Mouse (Mus musculus): ENCODE measurements around the gene Cntn1. TPM values are rescaled to one million over a fixed set of nuclear protein-coding genes. Genes with fewer than 3 reads are reported as not detected.

The Cntn1 gene
- 0.11 and 0.42 TPM in 2 replicates for polyA plus RNA-seq (2012; rRNA removed)

GRCm38 (mm10) chr15:92050996-92051352, at the start of gene Cntn1:
Gene Cntn1 (plus strand): TSS chr15:92051165.
- TF ChIP-seq POLR2A (IDR thresholded peaks at IDR 0.05; ENCODE audit: low read depth, low read length), result no peak
- TF ChIP-seq CTCF (IDR thresholded peaks at IDR 0.05; ENCODE audit: extremely low read depth, insufficient read length, insufficient replicate concordance, low read depth, low read length), result no peak
- WGBS, result 5% methylated on average over 17 of the region's 17 CpGs
- Histone ChIP-seq H3K4me3 (ENCODE audit: low read depth, low read length) (peak within 1 kb of the TSS; percentile 30), H3K4me1 (ENCODE audit: control insufficient read depth, insufficient read depth, insufficient read length, low read length) (no peaks in the 10 kb centered on the region), H3K27ac (ENCODE audit: insufficient read depth, low read depth, low read length) (no peak within 1 kb of the TSS), H3K27me3 (ENCODE audit: control insufficient read depth, insufficient read depth, low read length) (no peaks in the 10 kb centered on the region), H3K36me3 (ENCODE audit: control insufficient read depth, insufficient read depth, low read length) (no peaks in the 10 kb centered on the region)

GRCm38 (mm10) chr15:92001431-92001830, 49.5 kb upstream of the Cntn1 start:
- Histone ChIP-seq H3K27me3 (ENCODE audit: control insufficient read depth, insufficient read depth, low read length) (no peaks in the 10 kb centered on the region), H3K4me3 (ENCODE audit: low read depth, low read length) (no peak overlapping the region), H3K27ac (ENCODE audit: insufficient read depth, low read depth, low read length) (no peak overlapping the region), H3K36me3 (ENCODE audit: control insufficient read depth, insufficient read depth, low read length) (no peaks in the 10 kb centered on the region), H3K4me1 (ENCODE audit: control insufficient read depth, insufficient read depth, insufficient read length, low read length) (no peaks in the 10 kb centered on the region)
- no peak for TF ChIP-seq POLR2A (IDR thresholded peaks at IDR 0.05; ENCODE audit: low read depth, low read length)
- no peak for TF ChIP-seq CTCF (IDR thresholded peaks at IDR 0.05; ENCODE audit: extremely low read depth, insufficient read length, insufficient replicate concordance, low read depth, low read length)
- 89% methylated on average over 3 of the region's 3 CpGs for WGBS

- TF ChIP-seq CTCF (IDR thresholded peaks at IDR 0.05; ENCODE audit: extremely low read depth, insufficient read length, insufficient replicate concordance, low read depth, low read length), result no peak
- no peak for TF ChIP-seq POLR2A (IDR thresholded peaks at IDR 0.05; ENCODE audit: low read depth, low read length)
- 82% methylated on average over 8 of the region's 8 CpGs for WGBS
- no peaks in the 10 kb centered on the region for H3K27me3 ChIP-seq (ENCODE audit: control insufficient read depth, insufficient read depth, low read length)
- H3K4me1 ChIP-seq (ENCODE audit: control insufficient read depth, insufficient read depth, insufficient read length, low read length), result no peaks in the 10 kb centered on the region
- H3K27ac ChIP-seq (ENCODE audit: insufficient read depth, low read depth, low read length), result no peak overlapping the region
- no peak overlapping the region for H3K4me3 ChIP-seq (ENCODE audit: low read depth, low read length)
- H3K36me3 ChIP-seq (ENCODE audit: control insufficient read depth, insufficient read depth, low read length), result no peaks in the 10 kb centered on the region
These were observed 38.5 kb upstream of the Cntn1 start for GRCm38 (mm10) chr15:92012165-92013083.

GRCm38 (mm10) chr15:92034111-92034510, 16.9 kb upstream of the Cntn1 start:
- no peaks in the 10 kb centered on the region for H3K27me3 ChIP-seq (ENCODE audit: control insufficient read depth, insufficient read depth, low read length)
- no peak for TF ChIP-seq CTCF (IDR thresholded peaks at IDR 0.05; ENCODE audit: extremely low read depth, insufficient read length, insufficient replicate concordance, low read depth, low read length)
- TF ChIP-seq POLR2A (IDR thresholded peaks at IDR 0.05; ENCODE audit: low read depth, low read length), result no peak
- H3K4me3 ChIP-seq (ENCODE audit: low read depth, low read length), result no peak overlapping the region
- H3K27ac ChIP-seq (ENCODE audit: insufficient read depth, low read depth, low read length), result no peak overlapping the region
- WGBS, result 61% methylated on average over 1 of the region's 1 CpGs
- no peaks in the 10 kb centered on the region for H3K36me3 ChIP-seq (ENCODE audit: control insufficient read depth, insufficient read depth, low read length)
- H3K4me1 ChIP-seq (ENCODE audit: control insufficient read depth, insufficient read depth, insufficient read length, low read length), result no peaks in the 10 kb centered on the region

GRCm38 (mm10) chr15:92042538-92042937, 8.4 kb upstream of the Cntn1 start:
- no peaks in the 10 kb centered on the region for H3K36me3 ChIP-seq (ENCODE audit: control insufficient read depth, insufficient read depth, low read length)
- no peak overlapping the region for H3K27ac ChIP-seq (ENCODE audit: insufficient read depth, low read depth, low read length)
- H3K4me3 ChIP-seq (ENCODE audit: low read depth, low read length), result no peak overlapping the region
- no peaks in the 10 kb centered on the region for H3K4me1 ChIP-seq (ENCODE audit: control insufficient read depth, insufficient read depth, insufficient read length, low read length)
- no peaks in the 10 kb centered on the region for H3K27me3 ChIP-seq (ENCODE audit: control insufficient read depth, insufficient read depth, low read length)
- 83% methylated on average over 5 of the region's 5 CpGs for WGBS
- no peak for TF ChIP-seq POLR2A (IDR thresholded peaks at IDR 0.05; ENCODE audit: low read depth, low read length)
- TF ChIP-seq CTCF (IDR thresholded peaks at IDR 0.05; ENCODE audit: extremely low read depth, insufficient read length, insufficient replicate concordance, low read depth, low read length), result no peak

- TF ChIP-seq POLR2A (IDR thresholded peaks at IDR 0.05; ENCODE audit: low read depth, low read length) (no peak), CTCF (IDR thresholded peaks at IDR 0.05; ENCODE audit: extremely low read depth, insufficient read length, insufficient replicate concordance, low read depth, low read length) (no peak)
- Histone ChIP-seq H3K27ac (ENCODE audit: insufficient read depth, low read depth, low read length) (no peak overlapping the region), H3K27me3 (ENCODE audit: control insufficient read depth, insufficient read depth, low read length) (no peaks in the 10 kb centered on the region), H3K4me3 (ENCODE audit: low read depth, low read length) (no peak overlapping the region), H3K36me3 (ENCODE audit: control insufficient read depth, insufficient read depth, low read length) (no peaks in the 10 kb centered on the region), H3K4me1 (ENCODE audit: control insufficient read depth, insufficient read depth, insufficient read length, low read length) (no peaks in the 10 kb centered on the region)
- 87% methylated on average over 8 of the region's 8 CpGs for WGBS
These were observed 4.9 kb upstream of the Cntn1 start for GRCm38 (mm10) chr15:92046042-92046441.

- TF ChIP-seq POLR2A (IDR thresholded peaks at IDR 0.05; ENCODE audit: low read depth, low read length) (no peak), CTCF (IDR thresholded peaks at IDR 0.05; ENCODE audit: extremely low read depth, insufficient read length, insufficient replicate concordance, low read depth, low read length) (no peak)
- Histone ChIP-seq H3K4me3 (ENCODE audit: low read depth, low read length) (no peak overlapping the region), H3K27ac (ENCODE audit: insufficient read depth, low read depth, low read length) (no peak overlapping the region), H3K36me3 (ENCODE audit: control insufficient read depth, insufficient read depth, low read length) (no peaks in the 10 kb centered on the region), H3K4me1 (ENCODE audit: control insufficient read depth, insufficient read depth, insufficient read length, low read length) (no peaks in the 10 kb centered on the region), H3K27me3 (ENCODE audit: control insufficient read depth, insufficient read depth, low read length) (no peaks in the 10 kb centered on the region)
- 58% methylated on average over 4 of the region's 4 CpGs for WGBS
These were observed 2.9 kb upstream of the Cntn1 start for GRCm38 (mm10) chr15:92048031-92048430.

Data from small intestine, adult 2 months (tissue).